Mouse (Mus musculus): Measurements from ENCODE around the gene Dnaaf3.

Dnaaf3 gene

GRCm38 (mm10) chr7:4479674-4480073, 52.6 kb downstream of the Dnaaf3 start:
- peaks cover 20% of the 10 kb centered on the region for H3K27me3 ChIP-seq (ENCODE audit: insufficient read depth, low read length)
- TF ChIP-seq POU5F1 (IDR thresholded peaks at IDR 0.05; ENCODE audit: borderline replicate concordance, low read length): no peak
- TF ChIP-seq CTCF (conservative IDR thresholded peaks at IDR 0.05; ENCODE audit: low read length): peak; percentile 74

GRCm38 (mm10) chr7:4478796-4479291, 53.4 kb downstream of the Dnaaf3 start:
- Histone ChIP-seq H3K27me3 (ENCODE audit: insufficient read depth, low read length) (peaks cover 25% of the 10 kb centered on the region), H3K4me3 (replicated peaks; ENCODE audit: low read length) (peak overlapping the region; percentile 88), H3K4me1 (replicated peaks; ENCODE audit: low read depth, low read length) (peaks cover 58% of the 10 kb centered on the region), H3K9me3 (ENCODE audit: low read length) (no peaks in the 10 kb centered on the region), H3K36me3 (ENCODE audit: insufficient read depth, low read length) (peaks cover 40% of the 10 kb centered on the region)
- no peak for TF ChIP-seq POU5F1 (IDR thresholded peaks at IDR 0.05; ENCODE audit: borderline replicate concordance, low read length)
- no peak for TF ChIP-seq CTCF (conservative IDR thresholded peaks at IDR 0.05; ENCODE audit: low read length)
- no peak for TF ChIP-seq NANOG (IDR thresholded peaks at IDR 0.05; ENCODE audit: borderline replicate concordance, low read length)

More at GRCm38 (mm10) chr7:4479674-4480073, 52.6 kb downstream of the Dnaaf3 start:
- Histone ChIP-seq H3K4me3 (replicated peaks; ENCODE audit: low read length) (peak overlapping the region; percentile 88; the same call in 1 of the 2 replicates), H3K4me1 (replicated peaks; ENCODE audit: low read depth, low read length) (peaks cover 61% of the 10 kb centered on the region), H3K36me3 (ENCODE audit: insufficient read depth, low read length) (peaks cover 48% of the 10 kb centered on the region), H3K9me3 (ENCODE audit: low read length) (no peaks in the 10 kb centered on the region)

GRCm38 (mm10) chr7:4478021-4478795, 54.0 kb downstream of the Dnaaf3 start:
- Histone ChIP-seq H3K36me3 (ENCODE audit: insufficient read depth, low read length) (peaks cover 34% of the 10 kb centered on the region), H3K4me1 (replicated peaks; ENCODE audit: low read depth, low read length) (peaks cover 55% of the 10 kb centered on the region), H3K27me3 (ENCODE audit: insufficient read depth, low read length) (peaks cover 31% of the 10 kb centered on the region), H3K4me3 (replicated peaks; ENCODE audit: low read length) (peak overlapping the region; percentile 88), H3K9me3 (ENCODE audit: low read length) (no peaks in the 10 kb centered on the region)
- no peak for TF ChIP-seq POU5F1 (IDR thresholded peaks at IDR 0.05; ENCODE audit: borderline replicate concordance, low read length)
- TF ChIP-seq CTCF (conservative IDR thresholded peaks at IDR 0.05; ENCODE audit: low read length): no peak
- TF ChIP-seq NANOG (IDR thresholded peaks at IDR 0.05; ENCODE audit: borderline replicate concordance, low read length): no peak

GRCm38 (mm10) chr7:4473940-4474339, 58.3 kb downstream of the Dnaaf3 start:
- Histone ChIP-seq H3K4me3 (replicated peaks; ENCODE audit: low read length) (peak overlapping the region; percentile 55), H3K36me3 (ENCODE audit: insufficient read depth, low read length) (no peaks in the 10 kb centered on the region), H3K9me3 (ENCODE audit: low read length) (no peaks in the 10 kb centered on the region), H3K27me3 (ENCODE audit: insufficient read depth, low read length) (peaks cover 73% of the 10 kb centered on the region), H3K4me1 (replicated peaks; ENCODE audit: low read depth, low read length) (peaks cover 53% of the 10 kb centered on the region)
- TF ChIP-seq CTCF (conservative IDR thresholded peaks at IDR 0.05; ENCODE audit: low read length) (no peak), POU5F1 (IDR thresholded peaks at IDR 0.05; ENCODE audit: borderline replicate concordance, low read length) (no peak), NANOG (IDR thresholded peaks at IDR 0.05; ENCODE audit: borderline replicate concordance, low read length) (no peak)

Data from E14TG2a.4 (cell line).